In genomic region chr5:30841896-30842295, GRCm38 (mm10) we compare ENCODE assay signal across 25 mouse cellular contexts. TPM values are rescaled to one million over a fixed set of nuclear protein-coding genes. Genes with fewer than 3 reads are reported as not detected.
A peak's percentile ranks its signal among the peaks of the same experiment; 100 is the strongest.
DNase-seq lines count a peak whose midpoint lies in the region.
"Had no signal": no experiment of that assay in that cellular context is flagged by ENCODE, and none has a peak within 500 bp of the region (broad histone marks: within the 10 kb centered on the region; RNA-seq: fewer than 3 reads in every experiment).

No protein-coding gene starts in this region.

- WGBS in limb, embryonic 10.5 days = 52% methylated on average over 3 of the region's 3 CpGs

- no peaks in the 10 kb centered on the region for H3K27me3 ChIP-seq in limb, embryonic 10.5 days (ENCODE audit: low read depth, poor library complexity, severe bottlenecking)
- H3K27me3 ChIP-seq: embryonic facial prominence, embryonic 13.5 days; hindbrain, embryonic 15.5 days; kidney, embryonic 15.5 days; limb, embryonic 15.5 days; liver, embryonic 13.5 days; lung, embryonic 15.5 days; neural tube, embryonic 12.5 days had no signal

- no peaks in the 10 kb centered on the region for H3K4me1 ChIP-seq in limb, embryonic 10.5 days
- H3K4me1 ChIP-seq: embryonic facial prominence, embryonic 13.5 days; hindbrain, embryonic 10.5 days; hindbrain, embryonic 15.5 days; kidney, embryonic 15.5 days; limb, embryonic 15.5 days; liver, embryonic 13.5 days; lung, embryonic 15.5 days; neural tube, embryonic 12.5 days had no signal

- no peak overlapping the region for H3K27ac ChIP-seq in limb, embryonic 10.5 days
- H3K27ac ChIP-seq: embryonic facial prominence, embryonic 13.5 days; hindbrain, embryonic 10.5 days; hindbrain, embryonic 15.5 days; kidney, embryonic 15.5 days; limb, embryonic 15.5 days; liver, embryonic 13.5 days; lung, embryonic 15.5 days; neural tube, embryonic 12.5 days had no signal

- H3K9me3 ChIP-seq in limb, embryonic 10.5 days (replicated peaks) = no peaks in the 10 kb centered on the region
- H3K9me3 ChIP-seq: G1E; hindbrain, embryonic 15.5 days; kidney, embryonic 15.5 days; limb, embryonic 15.5 days; liver, embryonic 13.5 days; lung, embryonic 15.5 days had no signal

- peak; percentile 3 for DNase-seq in thymus, postnatal 0 days (ENCODE audit: low spot score)
- no peak for DNase-seq in thymus, postnatal 10 days (ENCODE audit: low spot score in 2 of 2)
- peak; percentile 47 for DNase-seq in R1 (ENCODE audit: low read depth, low spot score)
- DNase-seq in limb, embryonic 10.5 days (ENCODE audit: low spot score) = peak; percentile 42
- DNase-seq in testis, postnatal 10 days (ENCODE audit: low spot score) = no peak
- DNase-seq in layer of hippocampus, postnatal 14 days (ENCODE audit: low spot score in 2 of 2) = no peak
- DNase-seq in gastrocnemius, postnatal 4 days (ENCODE audit: low spot score in 2 of 2) = no peak
- DNase-seq: adrenal gland, adult 8-10 months; cerebellum, adult 9-11 months; heart, postnatal 14 days; kidney, adult 18-20 months; kidney, postnatal 25 days; liver, embryonic 13.5 days; right cerebral cortex, adult 18-20 months; right cerebral cortex, postnatal 4 days; thymus, postnatal 14 days had no signal

- H3K4me3 ChIP-seq in limb, embryonic 10.5 days = no peak overlapping the region
- H3K4me3 ChIP-seq: embryonic facial prominence, embryonic 13.5 days; erythroblast, embryonic 14.5 days; hindbrain, embryonic 10.5 days; hindbrain, embryonic 15.5 days; kidney, embryonic 15.5 days; limb, embryonic 15.5 days; liver, embryonic 13.5 days; lung, embryonic 15.5 days; neural tube, embryonic 12.5 days had no signal

- H3K36me3 ChIP-seq in limb, embryonic 10.5 days = no peaks in the 10 kb centered on the region; the same call in 1 of the 2 replicates
- H3K36me3 ChIP-seq: G1E; liver, embryonic 13.5 days; lung, embryonic 15.5 days had no signal

RNA-seq across cellular contexts. Expression of gene Tmem214, which starts 25.9 kb away (rescaled TPM):
- polyA plus RNA-seq in thymus, postnatal 0 days (2015; fragmentation: Nextera tagmentation; extraction: Ambion mirVana) = 41.7 TPM in 2 replicates
- polyA plus RNA-seq in limb, embryonic 10.5 days (2016; fragmentation: Nextera tagmentation; extraction: Ambion mirVana) = 68.7 and 82.4 TPM in 2 replicates
- total RNA-seq in layer of hippocampus, postnatal 14 days (2021) = 10 to 100 TPM; 62.4 to 69.4 TPM
- total RNA-seq in gastrocnemius, postnatal 4 days (2021) = 10 to 100 TPM; 56.9 to 58.3 TPM

RNA-seq across cellular contexts. Expression of gene Mapre3, which starts 27.5 kb away (rescaled TPM):
- polyA plus RNA-seq in thymus, postnatal 0 days (2015; fragmentation: Nextera tagmentation; extraction: Ambion mirVana) = 3.4 and 3.8 TPM in 2 replicates
- polyA plus RNA-seq in limb, embryonic 10.5 days (2016; fragmentation: Nextera tagmentation; extraction: Ambion mirVana) = 12.2 and 17.0 TPM in 2 replicates
- total RNA-seq in layer of hippocampus, postnatal 14 days (2021) = 100 to 1,000 TPM; 205 to 211 TPM
- 10 to 100 TPM; 60.9 to 65.0 TPM for total RNA-seq in gastrocnemius, postnatal 4 days (2021)
- polyA plus RNA-seq: G1E had no signal

RNA-seq across cellular contexts. Expression of gene Agbl5, which starts 46.6 kb away (rescaled TPM):
- polyA plus RNA-seq in thymus, postnatal 0 days (2015; fragmentation: Nextera tagmentation; extraction: Ambion mirVana) = 13.3 and 15.9 TPM in 2 replicates
- polyA plus RNA-seq in limb, embryonic 10.5 days (2016; fragmentation: Nextera tagmentation; extraction: Ambion mirVana) = 20.4 and 29.9 TPM in 2 replicates
- total RNA-seq in layer of hippocampus, postnatal 14 days (2021) = 10 to 100 TPM; 12.7 to 14.7 TPM
- 10 to 100 TPM in 1 of 2 experiments, 1 to 10 TPM in 1; 8.3 to 10.0 TPM for total RNA-seq in gastrocnemius, postnatal 4 days (2021)

Comparison
In these comparisons a context has a peak if more than half of its experiments do, and no peak if none do; other contexts are left out.
1. DNase-seq: peak in thymus, postnatal 0 days (single experiment), R1 (single experiment) and limb, embryonic 10.5 days (single experiment); none in thymus, postnatal 10 days (0 of 2), testis, postnatal 10 days (single experiment), layer of hippocampus, postnatal 14 days (0 of 2) and gastrocnemius, postnatal 4 days (0 of 2).